Mouse (Mus musculus) heart, postnatal 0 days (tissue): ENCODE measurements around the gene Dnaic2.

Source experiments
- CTCF ChIP-seq: IDR thresholded peaks from 2 replicates; pipeline ENCODE4 v1.5.1; 2016; ENCODE audit warnings: antibody characterized with exemption, control low read depth, low read depth
- EP300 ChIP-seq: IDR thresholded peaks from 2 replicates; pipeline ENCODE4 v1.6.1; 2016; ENCODE audit warnings: antibody characterized with exemption, low read depth

- TF ChIP-seq CTCF (no peak), EP300 (no peak)
These were observed 5.7 kb downstream of the Dnaic2 start for GRCm38 (mm10) chr11:114732890-114733289.
